Mouse (Mus musculus): ENCODE results near the gene Arntl2.
"Not testable (repeated sequence)": the region's sequence is repeated elsewhere in the genome, so short reads cannot be mapped to it uniquely, and the experiment has no call there.

The Arntl2 gene

DNA sequence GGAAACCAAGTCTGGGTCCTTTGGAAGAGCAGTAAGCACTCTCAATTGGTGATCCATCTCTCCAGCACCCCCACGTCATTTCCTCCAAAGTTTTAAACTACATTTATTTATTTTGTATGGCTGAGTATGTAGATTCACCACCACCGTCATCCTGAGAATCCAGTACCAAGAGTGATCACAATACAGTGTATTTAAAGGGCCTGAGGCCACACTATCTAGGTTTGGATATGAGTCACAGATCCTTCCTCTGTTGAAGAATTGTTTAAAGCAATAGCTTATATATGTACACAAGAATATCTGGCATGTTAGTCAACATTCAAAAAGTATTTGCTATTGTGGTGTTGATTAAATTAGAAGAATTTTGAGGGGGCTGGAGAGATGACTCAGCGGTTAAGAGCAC is 52.4 kb downstream of the Arntl2 start:
- DNase-seq (ENCODE audit: low read depth), result peak; percentile 50

GRCm38 (mm10) chr6:146850050-146850449 is 54.2 kb downstream of the Arntl2 start, which contains the start of gene Smco2:
Gene Smco2 (plus strand): TSS chr6:146850104.
- DNase-seq (ENCODE audit: low read depth), result no peak

DNA sequence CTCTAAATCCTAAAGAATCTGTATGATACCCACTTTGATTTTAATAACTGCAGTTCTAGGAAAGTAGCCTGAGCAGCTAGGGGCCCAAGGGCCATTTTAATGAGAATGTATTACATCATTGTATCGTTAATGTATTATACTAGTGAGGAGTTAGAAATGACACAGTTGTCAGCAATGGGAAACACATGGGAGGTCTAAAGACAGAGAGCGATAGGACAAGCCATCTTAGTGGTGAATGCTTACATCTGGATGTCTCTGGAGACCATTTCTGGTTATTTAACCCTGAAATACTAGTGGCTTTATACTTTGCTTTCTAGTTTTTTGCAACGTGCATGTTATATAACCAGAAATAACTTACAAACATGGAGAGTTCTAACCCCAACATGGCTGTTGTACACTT is 56.1 kb downstream of the Arntl2 start:
- DNase-seq (ENCODE audit: low read depth), result no peak

- DNase-seq (ENCODE audit: low read depth), result peak; percentile 65
These were observed 56.9 kb downstream of the Arntl2 start for GRCm38 (mm10) chr6:146852739-146853138.

DNA sequence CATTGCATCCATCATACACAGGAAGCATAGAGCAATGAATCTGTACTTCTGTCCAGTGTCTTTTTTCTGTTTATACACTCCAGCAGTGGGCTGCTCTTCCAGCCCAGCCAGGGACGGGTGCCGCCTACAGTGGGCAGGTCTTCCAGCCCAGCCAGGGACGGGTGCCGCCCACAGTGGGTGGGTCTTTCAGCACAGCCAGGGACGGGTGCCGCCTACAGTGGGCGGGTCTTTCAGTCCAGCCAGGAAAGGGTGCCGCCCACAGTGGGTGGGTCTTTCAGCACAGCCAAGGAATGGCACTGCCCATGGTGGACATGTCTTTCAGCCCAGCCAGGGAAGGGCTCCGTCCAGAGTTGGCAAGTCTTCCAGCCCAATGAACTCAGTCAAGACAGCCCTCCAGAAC is 59.3 kb downstream of the Arntl2 start:
- DNase-seq (ENCODE audit: low read depth), result no peak

DNA sequence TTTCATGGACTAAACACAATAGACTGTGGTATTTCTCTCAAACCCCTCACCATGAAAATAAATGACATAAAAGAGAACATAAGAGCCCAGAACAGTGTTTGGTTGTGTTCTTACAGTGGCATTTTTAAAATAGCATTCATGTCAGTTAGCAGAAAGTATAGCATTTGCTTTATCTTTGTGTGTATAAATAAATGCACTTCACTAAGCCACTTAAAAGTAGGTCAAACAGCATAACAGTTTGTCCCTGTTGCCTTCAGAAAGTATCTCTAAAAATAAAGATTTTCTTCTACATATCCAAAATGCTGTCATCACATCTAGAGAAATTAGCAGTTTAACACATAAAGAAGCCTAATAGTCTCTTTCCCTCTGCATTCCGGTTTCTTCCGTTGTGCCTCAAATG is 61.5 kb downstream of the Arntl2 start:
- DNase-seq (ENCODE audit: low read depth), result no peak

DNA sequence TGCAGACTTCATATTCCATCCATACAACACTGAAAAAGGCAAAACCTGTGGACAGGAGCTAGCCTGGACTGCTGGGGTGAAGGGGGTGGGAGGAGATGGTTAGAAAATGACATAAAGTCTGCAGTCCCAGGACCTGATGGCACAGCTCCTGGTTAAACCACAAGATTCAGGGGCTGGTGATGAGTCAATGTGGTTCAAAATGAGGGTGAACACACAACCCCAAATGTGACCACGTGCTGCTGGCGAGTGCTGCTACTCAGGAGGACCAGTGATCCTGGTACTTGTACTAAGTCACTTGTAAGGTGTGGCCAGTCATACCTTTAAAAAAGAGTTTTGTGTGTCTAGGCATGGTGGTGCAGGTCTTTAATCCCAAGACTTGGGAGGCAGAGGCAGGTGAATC is 67.3 kb downstream of the Arntl2 start:
- no peak for DNase-seq (ENCODE audit: low read depth)

DNA sequence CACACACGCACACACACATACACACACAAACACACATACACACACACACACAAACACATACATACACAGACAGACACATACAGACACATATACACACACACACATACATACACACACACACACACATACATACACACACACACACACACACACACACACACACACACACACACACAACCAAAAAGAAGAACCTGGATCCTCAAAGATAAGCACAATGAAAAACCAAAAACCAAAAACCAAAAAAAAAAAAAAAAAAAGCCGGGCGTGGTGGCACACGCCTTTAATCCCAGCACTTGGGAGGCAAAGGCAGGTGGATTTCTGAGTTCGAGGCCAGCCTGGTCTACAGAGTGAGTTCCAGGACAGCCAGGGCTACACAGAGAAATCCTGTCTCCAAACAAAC is 68.5 kb downstream of the Arntl2 start:
- DNase-seq (ENCODE audit: low read depth), result not testable (repeated sequence)

- DNase-seq (ENCODE audit: low read depth), result peak; percentile 61
These were observed 69.8 kb downstream of the Arntl2 start for GRCm38 (mm10) chr6:146865701-146866100.

- DNase-seq (ENCODE audit: low read depth), result no peak
These were observed 76.1 kb downstream of the Arntl2 start for GRCm38 (mm10) chr6:146871975-146872374.

GRCm38 (mm10) chr6:146874415-146874814 is 78.6 kb downstream of the Arntl2 start:
- no peak for DNase-seq (ENCODE audit: low read depth)

DNA sequence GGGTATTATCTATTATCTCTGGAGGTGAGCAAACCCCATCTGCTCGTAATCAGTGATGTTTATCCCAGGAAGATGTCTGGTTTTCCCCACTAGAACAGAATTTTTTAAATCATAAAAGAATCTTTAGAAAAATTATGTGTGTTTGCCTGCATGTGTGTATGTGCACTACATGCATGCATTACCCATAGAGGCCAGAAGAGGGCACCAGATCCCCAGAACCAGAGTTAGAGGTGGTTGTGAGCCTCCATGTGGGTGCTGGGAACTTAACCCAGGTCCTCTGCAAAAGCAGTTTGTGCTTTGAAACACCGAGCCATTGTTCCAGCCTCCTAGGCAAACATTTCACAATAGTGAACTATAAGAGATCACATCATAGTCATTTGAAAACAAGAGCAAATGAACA is 81.0 kb downstream of the Arntl2 start:
- no peak for DNase-seq (ENCODE audit: low read depth)

DNA sequence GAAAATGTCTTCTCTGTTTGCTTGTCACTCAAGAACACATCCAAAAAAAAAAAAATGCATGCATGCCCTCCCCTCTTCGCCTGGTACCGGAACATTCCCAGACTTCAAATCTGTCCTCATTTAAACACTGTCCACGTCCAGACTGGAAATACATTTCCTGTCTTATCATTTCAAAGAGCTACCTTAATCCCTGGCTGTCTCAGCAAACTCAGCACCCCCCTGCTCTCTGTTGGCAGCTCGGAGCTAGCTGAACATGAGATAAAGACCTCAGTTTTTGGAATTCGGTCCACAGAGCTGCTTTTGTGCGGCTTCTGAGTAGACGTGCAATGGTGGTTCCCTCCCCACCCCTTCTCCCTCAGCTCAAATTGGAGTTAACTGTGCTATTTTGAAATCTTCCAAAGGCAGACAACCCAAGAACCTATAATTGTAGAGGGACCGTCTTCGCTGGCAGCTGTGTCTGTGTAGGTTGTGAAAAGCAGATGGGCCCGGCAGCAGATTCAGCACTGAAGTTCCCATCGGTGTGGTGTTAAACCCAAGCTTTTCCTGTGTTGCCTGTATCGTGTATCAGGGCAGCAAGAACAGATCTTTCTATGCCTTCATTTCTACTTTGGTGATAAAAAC is 81.7 kb downstream of the Arntl2 start:
- no peak for DNase-seq (ENCODE audit: low read depth)

GRCm38 (mm10) chr6:146878926-146879325 is 83.1 kb downstream of the Arntl2 start:
- no peak for DNase-seq (ENCODE audit: low read depth)

GRCm38 (mm10) chr6:146879856-146880255 is 84.0 kb downstream of the Arntl2 start:
- no peak for DNase-seq (ENCODE audit: low read depth)

GRCm38 (mm10) chr6:146880296-146880695 is 84.4 kb downstream of the Arntl2 start:
- no peak for DNase-seq (ENCODE audit: low read depth)

GRCm38 (mm10) chr6:146881896-146882770 is 86.3 kb downstream of the Arntl2 start:
- DNase-seq (ENCODE audit: low read depth), result no peak
